Mouse (Mus musculus): ENCODE data around the gene Pak2. TPM values are rescaled to one million over a fixed set of nuclear protein-coding genes. Genes with fewer than 3 reads are reported as not detected.

The Pak2 gene
- polyA plus RNA-seq, 1 experiment, result 16.1 TPM

DNA sequence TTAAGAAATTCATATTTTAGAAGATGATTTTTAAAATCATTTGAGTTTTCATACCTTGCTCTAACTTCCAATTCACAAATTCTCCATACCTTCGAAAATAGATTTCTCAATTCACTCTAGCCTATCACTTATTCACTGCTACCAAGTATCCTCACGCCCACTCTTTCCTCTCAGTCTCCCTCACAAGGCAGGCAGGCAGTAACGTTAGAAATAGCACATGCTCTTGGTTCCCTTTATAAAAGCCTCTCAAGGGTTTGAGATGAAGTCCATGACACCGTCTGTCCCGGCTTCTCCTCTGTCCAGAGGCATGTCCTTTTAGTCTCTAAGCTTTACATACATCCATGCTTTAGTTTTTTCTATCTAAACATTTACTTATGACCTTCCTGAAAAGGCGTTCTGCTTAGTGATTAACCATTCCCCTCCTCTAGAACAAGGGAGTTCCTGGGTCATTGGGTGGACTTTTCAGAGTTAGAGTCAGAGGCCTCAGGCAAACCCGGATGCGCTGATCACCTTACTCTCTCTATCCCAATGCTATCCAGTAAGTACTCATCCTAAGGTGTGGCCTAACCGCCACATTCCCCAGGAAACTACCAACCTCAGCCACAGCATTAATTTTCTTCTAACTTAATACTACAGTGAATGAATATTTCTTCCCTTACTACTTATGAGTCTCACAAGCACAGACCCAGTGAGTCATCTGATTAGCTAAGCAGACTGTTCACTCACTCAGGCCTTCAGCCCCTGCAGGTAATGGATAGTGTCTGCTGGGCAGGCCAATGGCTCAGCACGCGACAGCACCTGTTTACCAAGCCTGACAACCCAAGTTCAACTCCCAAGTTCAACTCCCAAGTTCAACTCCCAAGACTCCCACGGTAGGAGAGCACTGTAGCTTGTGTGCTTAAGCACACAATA lies 10.5 kb downstream of the Pak2 start:
- H3K27ac ChIP-seq (ENCODE audit: insufficient read depth, low read depth, low read length), result peak overlapping the region; percentile 98
- TF ChIP-seq POLR2A (IDR thresholded peaks at IDR 0.05; ENCODE audit: low read depth, low read length), result no peak
- 0 out of 2 replicates have a peak, but pooled peaks have one; percentile 13 for TF ChIP-seq CTCF (IDR thresholded peaks at IDR 0.05; ENCODE audit: extremely low read depth, insufficient read length, insufficient replicate concordance, low read depth, low read length)
- WGBS, result 23% methylated on average over 12 of the region's 12 CpGs
- H3K4me3 ChIP-seq (ENCODE audit: low read depth, low read length), result no peak overlapping the region
- no peaks in the 10 kb centered on the region for H3K27me3 ChIP-seq (ENCODE audit: control insufficient read depth, insufficient read depth, low read length)
- H3K36me3 ChIP-seq (ENCODE audit: control insufficient read depth, insufficient read depth, low read length), result no peaks in the 10 kb centered on the region; the same call in 1 of the 2 replicates
- H3K4me1 ChIP-seq (ENCODE audit: control insufficient read depth, insufficient read depth, insufficient read length, low read length), result peaks cover 26% of the 10 kb centered on the region

DNA sequence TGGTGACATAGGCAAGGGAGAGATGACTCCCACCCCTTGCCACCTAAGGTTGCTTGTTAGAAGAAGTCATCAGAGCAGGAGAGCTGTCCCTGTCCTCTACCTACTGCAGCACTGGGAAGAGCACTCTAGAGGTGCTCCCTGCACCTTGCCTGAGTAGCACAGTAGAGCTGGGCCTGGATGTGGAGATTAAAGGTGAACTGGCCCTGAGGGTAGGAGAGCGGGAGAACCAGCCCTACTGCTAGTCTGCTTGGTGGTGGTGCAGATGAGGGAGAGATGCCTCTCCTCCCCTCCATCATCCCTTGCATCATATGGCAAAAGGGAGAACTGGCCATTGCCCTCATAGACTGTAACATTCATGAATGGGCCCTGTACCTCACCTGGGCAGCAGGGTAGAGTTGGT lies 12.2 kb downstream of the Pak2 start:
- Histone ChIP-seq H3K27me3 (ENCODE audit: control insufficient read depth, insufficient read depth, low read length) (no peaks in the 10 kb centered on the region), H3K4me3 (ENCODE audit: low read depth, low read length) (no peak overlapping the region), H3K4me1 (ENCODE audit: control insufficient read depth, insufficient read depth, insufficient read length, low read length) (peaks cover 33% of the 10 kb centered on the region), H3K36me3 (ENCODE audit: control insufficient read depth, insufficient read depth, low read length) (no peaks in the 10 kb centered on the region; the same call in 1 of the 2 replicates), H3K27ac (ENCODE audit: insufficient read depth, low read depth, low read length) (no peak overlapping the region)
- TF ChIP-seq POLR2A (IDR thresholded peaks at IDR 0.05; ENCODE audit: low read depth, low read length), result no peak
- no peak for TF ChIP-seq CTCF (IDR thresholded peaks at IDR 0.05; ENCODE audit: extremely low read depth, insufficient read length, insufficient replicate concordance, low read depth, low read length)
- WGBS, result 85% methylated on average over 1 of the region's 1 CpGs

DNA sequence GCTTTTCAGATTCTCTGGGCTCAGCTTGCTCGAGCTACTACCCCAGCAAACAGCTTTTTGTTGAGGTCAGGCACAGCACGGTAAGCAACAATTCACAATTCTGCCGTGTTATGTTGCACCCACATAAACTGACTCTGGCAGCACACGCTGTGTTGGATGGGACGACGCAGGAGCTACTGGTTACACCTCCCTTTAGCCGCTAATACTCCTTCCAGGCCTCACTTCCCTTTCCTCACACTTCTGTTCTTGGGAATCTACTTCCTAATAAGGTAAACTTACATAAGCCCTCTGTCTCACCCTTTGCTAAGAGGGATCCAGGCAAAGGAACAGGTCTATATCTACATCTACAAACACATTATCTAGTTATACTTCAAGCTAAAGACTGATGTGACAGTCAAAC lies 15.2 kb downstream of the Pak2 start:
- 68% methylated on average over 7 of the region's 7 CpGs for WGBS
- H3K27me3 ChIP-seq (ENCODE audit: control insufficient read depth, insufficient read depth, low read length), result no peaks in the 10 kb centered on the region
- H3K4me3 ChIP-seq (ENCODE audit: low read depth, low read length), result no peak overlapping the region
- TF ChIP-seq POLR2A (IDR thresholded peaks at IDR 0.05; ENCODE audit: low read depth, low read length) (no peak), CTCF (IDR thresholded peaks at IDR 0.05; ENCODE audit: extremely low read depth, insufficient read length, insufficient replicate concordance, low read depth, low read length) (no peak)
- H3K36me3 ChIP-seq (ENCODE audit: control insufficient read depth, insufficient read depth, low read length), result no peaks in the 10 kb centered on the region
- H3K4me1 ChIP-seq (ENCODE audit: control insufficient read depth, insufficient read depth, insufficient read length, low read length), result peaks cover 44% of the 10 kb centered on the region
- H3K27ac ChIP-seq (ENCODE audit: insufficient read depth, low read depth, low read length), result no peak overlapping the region

DNA sequence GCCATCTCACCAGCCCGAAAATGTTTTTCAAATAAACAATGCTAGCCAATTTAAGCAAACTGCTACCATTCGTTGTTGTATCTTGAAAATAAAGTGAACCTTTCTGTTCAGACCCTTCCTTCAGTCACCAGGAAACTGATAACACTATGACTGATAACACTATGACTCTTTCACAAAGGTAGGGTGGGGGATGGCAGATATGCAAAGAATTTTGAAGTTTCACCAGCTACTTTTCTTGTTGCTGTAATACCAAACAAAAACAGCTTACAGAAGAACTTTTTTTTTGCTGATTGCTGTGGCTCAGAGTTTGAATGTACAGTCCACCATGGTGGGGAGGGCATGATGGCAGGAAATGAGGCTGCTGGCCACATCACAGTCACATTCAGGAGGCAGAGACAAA lies 16.9 kb downstream of the Pak2 start:
- peaks cover 48% of the 10 kb centered on the region for H3K4me1 ChIP-seq (ENCODE audit: control insufficient read depth, insufficient read depth, insufficient read length, low read length)
- H3K4me3 ChIP-seq (ENCODE audit: low read depth, low read length), result no peak overlapping the region
- H3K27me3 ChIP-seq (ENCODE audit: control insufficient read depth, insufficient read depth, low read length), result no peaks in the 10 kb centered on the region
- H3K27ac ChIP-seq (ENCODE audit: insufficient read depth, low read depth, low read length), result peak overlapping the region; percentile 46; the same call in 1 of the 2 replicates
- 28% methylated on average over 2 of the region's 2 CpGs for WGBS
- TF ChIP-seq POLR2A (IDR thresholded peaks at IDR 0.05; ENCODE audit: low read depth, low read length) (no peak), CTCF (IDR thresholded peaks at IDR 0.05; ENCODE audit: extremely low read depth, insufficient read length, insufficient replicate concordance, low read depth, low read length) (no peak)
- no peaks in the 10 kb centered on the region for H3K36me3 ChIP-seq (ENCODE audit: control insufficient read depth, insufficient read depth, low read length)

DNA sequence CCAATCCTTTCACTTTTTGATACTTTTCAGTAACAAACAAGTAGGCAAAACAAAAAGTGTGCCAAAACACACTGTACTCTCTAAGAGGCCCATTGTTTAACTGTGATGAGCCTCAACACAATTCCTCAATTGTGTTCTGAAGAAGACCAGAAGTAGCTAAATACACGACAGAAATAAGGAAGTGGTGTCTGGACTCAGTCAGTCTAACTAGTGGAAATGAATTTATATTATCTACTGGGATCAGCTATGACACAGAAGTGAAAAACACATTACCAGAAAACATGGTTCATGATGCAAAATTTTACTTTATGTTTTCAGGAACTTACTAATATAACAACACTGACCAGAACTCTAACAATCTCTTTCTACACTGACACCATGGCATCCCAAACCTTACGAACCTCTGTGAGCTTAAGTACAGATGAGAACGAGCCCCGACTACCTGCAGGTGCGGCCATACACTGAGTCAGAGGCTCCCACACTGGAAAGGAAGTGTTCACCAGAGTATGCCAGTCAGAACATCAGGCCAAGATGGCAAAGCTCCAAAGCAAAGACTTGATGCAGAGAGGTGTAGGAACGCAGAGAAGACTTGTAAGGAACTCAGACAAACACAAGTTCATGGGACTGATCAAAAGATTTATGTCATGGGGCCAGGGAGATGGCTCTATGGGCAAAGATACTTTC lies 19.2 kb downstream of the Pak2 start:
- Histone ChIP-seq H3K4me1 (ENCODE audit: control insufficient read depth, insufficient read depth, insufficient read length, low read length) (peaks cover 34% of the 10 kb centered on the region), H3K36me3 (ENCODE audit: control insufficient read depth, insufficient read depth, low read length) (peaks cover 1% of the 10 kb centered on the region; the same call in 1 of the 2 replicates), H3K27ac (ENCODE audit: insufficient read depth, low read depth, low read length) (peak overlapping the region; percentile 17), H3K4me3 (ENCODE audit: low read depth, low read length) (no peak overlapping the region), H3K27me3 (ENCODE audit: control insufficient read depth, insufficient read depth, low read length) (no peaks in the 10 kb centered on the region)
- TF ChIP-seq CTCF (IDR thresholded peaks at IDR 0.05; ENCODE audit: extremely low read depth, insufficient read length, insufficient replicate concordance, low read depth, low read length) (no peak), POLR2A (IDR thresholded peaks at IDR 0.05; ENCODE audit: low read depth, low read length) (no peak)
- 13% methylated on average over 6 of the region's 6 CpGs for WGBS

DNA sequence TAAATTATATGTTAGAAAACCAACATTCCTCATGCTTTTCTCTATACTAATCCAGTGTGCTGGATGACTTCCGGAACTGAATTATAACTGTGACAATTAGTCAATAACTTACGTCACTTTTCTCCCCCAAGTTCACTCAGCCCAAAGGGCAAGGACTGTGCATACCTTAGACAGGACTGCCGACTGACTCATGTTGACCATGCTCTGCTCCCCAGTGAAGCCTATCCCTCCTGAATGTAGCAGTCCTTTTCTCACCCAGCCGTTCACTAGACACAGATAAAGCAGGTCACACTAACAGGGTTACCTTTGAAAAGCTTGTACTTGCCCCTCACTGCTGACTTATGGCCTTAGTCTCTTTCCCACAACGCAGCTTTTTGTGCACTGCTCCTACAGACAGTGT lies 20.3 kb downstream of the Pak2 start:
- 33% methylated on average over 5 of the region's 5 CpGs for WGBS
- peaks cover 30% of the 10 kb centered on the region for H3K4me1 ChIP-seq (ENCODE audit: control insufficient read depth, insufficient read depth, insufficient read length, low read length)
- H3K4me3 ChIP-seq (ENCODE audit: low read depth, low read length), result no peak overlapping the region
- no peaks in the 10 kb centered on the region for H3K27me3 ChIP-seq (ENCODE audit: control insufficient read depth, insufficient read depth, low read length)
- TF ChIP-seq POLR2A (IDR thresholded peaks at IDR 0.05; ENCODE audit: low read depth, low read length) (no peak), CTCF (IDR thresholded peaks at IDR 0.05; ENCODE audit: extremely low read depth, insufficient read length, insufficient replicate concordance, low read depth, low read length) (no peak)
- peaks cover 1% of the 10 kb centered on the region; the same call in 1 of the 2 replicates for H3K36me3 ChIP-seq (ENCODE audit: control insufficient read depth, insufficient read depth, low read length)
- H3K27ac ChIP-seq (ENCODE audit: insufficient read depth, low read depth, low read length), result peak overlapping the region; percentile 72

DNA sequence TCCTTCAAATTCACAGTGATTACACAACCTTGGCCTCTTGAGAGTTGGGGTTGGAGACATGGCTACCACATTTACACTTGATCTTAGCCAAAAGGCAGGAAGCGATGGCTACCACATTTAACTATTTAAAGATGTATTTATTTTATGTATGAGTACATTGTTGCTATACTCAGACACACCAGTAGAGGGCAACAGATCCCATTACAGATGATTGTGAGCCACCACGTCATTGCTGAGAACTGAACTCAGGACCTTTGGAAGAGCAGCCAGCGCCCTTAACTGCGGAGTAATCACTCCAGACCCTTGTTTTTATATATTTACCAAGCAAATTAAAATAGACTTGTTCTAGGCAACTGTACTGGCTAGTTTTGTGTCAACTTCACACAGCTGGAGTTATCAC lies 36.8 kb downstream of the Pak2 start:
- no peak for TF ChIP-seq POLR2A (IDR thresholded peaks at IDR 0.05; ENCODE audit: low read depth, low read length)
- TF ChIP-seq CTCF (IDR thresholded peaks at IDR 0.05; ENCODE audit: extremely low read depth, insufficient read length, insufficient replicate concordance, low read depth, low read length), result peak; percentile 54; the same call in 1 of the 2 replicates
- H3K4me3 ChIP-seq (ENCODE audit: low read depth, low read length), result no peak overlapping the region
- H3K27ac ChIP-seq (ENCODE audit: insufficient read depth, low read depth, low read length), result no peak overlapping the region
- H3K27me3 ChIP-seq (ENCODE audit: control insufficient read depth, insufficient read depth, low read length), result no peaks in the 10 kb centered on the region
- no peaks in the 10 kb centered on the region for H3K4me1 ChIP-seq (ENCODE audit: control insufficient read depth, insufficient read depth, insufficient read length, low read length)
- 86% methylated on average over 4 of the region's 4 CpGs for WGBS
- H3K36me3 ChIP-seq (ENCODE audit: control insufficient read depth, insufficient read depth, low read length), result peaks cover 59% of the 10 kb centered on the region
